Mouse (Mus musculus): ENCODE measurements around the gene Meis2. TPM values are rescaled to one million over a fixed set of nuclear protein-coding genes. Genes with fewer than 3 reads are reported as not detected.

The Meis2 gene
- total RNA-seq, 1 experiment = 12.4 TPM

DNA sequence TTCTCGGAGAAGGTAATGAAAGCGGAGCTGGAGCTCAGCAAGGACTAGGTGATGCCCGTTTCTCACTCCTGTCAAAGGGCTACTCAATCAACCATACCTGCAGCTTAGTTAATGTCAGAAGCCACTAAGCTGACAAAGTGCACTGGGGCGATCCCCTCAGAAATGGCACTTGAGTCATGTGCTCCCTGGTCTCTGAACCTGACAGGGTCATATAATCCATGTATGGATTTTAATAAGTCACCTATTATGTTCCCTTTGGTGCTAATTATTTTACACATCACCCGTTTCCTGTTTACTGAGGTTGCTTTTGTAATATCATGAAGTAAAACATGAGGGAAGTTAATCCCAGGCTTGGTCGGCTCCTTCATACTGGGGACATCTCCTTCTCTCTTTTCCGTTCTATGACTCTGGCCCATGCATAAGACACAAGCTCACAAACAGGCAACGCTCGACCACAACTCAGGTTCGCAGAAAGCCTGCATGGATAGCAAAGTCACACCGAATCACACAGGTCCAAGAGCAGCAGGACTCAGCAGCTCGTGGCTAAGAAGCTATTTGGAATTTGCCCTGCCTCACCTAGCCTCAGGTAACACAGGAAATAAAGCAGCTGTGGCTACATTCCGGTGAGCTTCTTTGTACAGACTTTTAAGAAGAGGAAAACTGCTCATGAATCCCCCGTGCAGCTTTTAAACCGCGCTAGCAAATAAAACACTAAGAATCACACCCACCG is 153.6 kb downstream of the Meis2 start:
- Histone ChIP-seq H3K27ac (ENCODE audit: insufficient read depth, low read depth, low read length, poor library complexity, severe bottlenecking) (no peak overlapping the region), H3K4me3 (ENCODE audit: insufficient read depth in 1 of 2, low read depth in 1 of 2, low read length in 2 of 2, poor library complexity in 1 of 2, severe bottlenecking in 1 of 2) (no peak overlapping the region), H3K36me3 (ENCODE audit: control insufficient read depth, insufficient read depth, low read length, poor library complexity, severe bottlenecking) (no peaks in the 10 kb centered on the region), H3K9ac (ENCODE audit: insufficient read depth, low read depth, low read length, poor library complexity, severe bottlenecking) (no peak overlapping the region), H3K9me3 (ENCODE audit: control insufficient read depth, insufficient read depth, low read depth, low read length) (no peaks in the 10 kb centered on the region), H3K4me1 (ENCODE audit: control insufficient read depth in 2 of 2, insufficient read depth in 2 of 2, low read length in 2 of 2, poor library complexity in 1 of 2) (no peaks in the 10 kb centered on the region)
- DNase-seq (ENCODE audit: low read depth, low spot score) = no peak
- in situ Hi-C loops (cut with MboI; ENCODE audit: low sequenced_read_pairs in 2 of 2, unreplicated experiment in 2 of 2) = no loop called here
- TF ChIP-seq ZNF384 (IDR thresholded peaks at IDR 0.05; ENCODE audit: low read depth, low read length) (no peak), HCFC1 (IDR thresholded peaks at IDR 0.05; ENCODE audit: borderline replicate concordance, insufficient read depth, low read length) (no peak)

DNA sequence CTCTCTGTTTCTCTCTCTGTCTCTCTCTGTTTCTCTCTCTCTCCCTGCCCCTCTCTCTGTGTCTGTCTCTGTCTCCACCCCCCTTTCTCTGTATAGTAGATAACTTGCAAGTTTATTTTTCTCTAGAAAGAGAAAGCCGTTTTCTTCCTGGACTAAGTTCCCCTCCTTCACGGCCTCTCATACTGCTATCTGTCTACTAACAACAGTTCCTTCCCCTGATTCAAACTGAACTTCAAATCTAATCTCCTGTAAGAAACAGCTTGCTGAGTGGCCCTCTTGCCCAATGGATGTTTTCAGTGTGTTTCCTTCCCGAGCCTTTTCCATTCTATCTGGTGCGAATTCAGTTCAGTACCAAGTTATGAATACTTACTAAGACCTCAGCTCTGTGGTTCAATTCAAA is 155.4 kb downstream of the Meis2 start:
- in situ Hi-C loops (cut with MboI; ENCODE audit: low sequenced_read_pairs in 2 of 2, unreplicated experiment in 2 of 2) = no loop called here
- no peak for TF ChIP-seq ZC3H11A (IDR thresholded peaks at IDR 0.05; ENCODE audit: borderline replicate concordance, low read depth, low read length)
- no peak for TF ChIP-seq MAFK (IDR thresholded peaks at IDR 0.05; ENCODE audit: insufficient read depth, low read depth, low read length)
- no peak for TF ChIP-seq HCFC1 (IDR thresholded peaks at IDR 0.05; ENCODE audit: borderline replicate concordance, insufficient read depth, low read length)
- no peak for TF ChIP-seq CHD2 (IDR thresholded peaks at IDR 0.05; ENCODE audit: low read depth, low read length)
- no peak for TF ChIP-seq ZNF384 (IDR thresholded peaks at IDR 0.05; ENCODE audit: low read depth, low read length)
- H3K36me3 ChIP-seq (ENCODE audit: control insufficient read depth, insufficient read depth, low read length, poor library complexity, severe bottlenecking) = no peaks in the 10 kb centered on the region
- H3K4me1 ChIP-seq (ENCODE audit: control insufficient read depth in 2 of 2, insufficient read depth in 2 of 2, low read length in 2 of 2, poor library complexity in 1 of 2) = no peaks in the 10 kb centered on the region
- H3K4me3 ChIP-seq (ENCODE audit: insufficient read depth in 1 of 2, low read depth in 1 of 2, low read length in 2 of 2, poor library complexity in 1 of 2, severe bottlenecking in 1 of 2) = no peak overlapping the region
- no peak for DNase-seq (ENCODE audit: low read depth, low spot score)
- H3K27ac ChIP-seq (ENCODE audit: insufficient read depth, low read depth, low read length, poor library complexity, severe bottlenecking) = no peak overlapping the region
- no peak overlapping the region for H3K9ac ChIP-seq (ENCODE audit: insufficient read depth, low read depth, low read length, poor library complexity, severe bottlenecking)
- no peaks in the 10 kb centered on the region for H3K9me3 ChIP-seq (ENCODE audit: control insufficient read depth, insufficient read depth, low read depth, low read length)

DNA sequence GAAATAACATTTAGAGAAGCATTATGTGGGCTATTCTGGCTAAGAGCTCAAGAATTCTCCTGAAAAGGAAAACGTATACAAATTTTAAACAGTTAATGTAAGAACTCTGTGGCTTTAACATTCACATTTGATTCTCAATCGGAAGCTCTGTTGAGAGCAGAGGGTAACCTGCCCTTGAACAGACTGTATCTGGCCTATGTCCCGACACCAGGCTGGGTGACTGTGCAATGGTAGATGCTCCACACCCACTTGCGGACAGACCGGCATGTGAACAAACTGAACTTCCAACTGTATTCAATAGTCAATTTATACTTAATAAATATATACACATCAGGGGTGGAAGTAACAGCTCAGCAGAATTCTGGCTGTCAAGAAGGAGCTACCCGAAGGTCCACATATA is 164.6 kb downstream of the Meis2 start:
- H3K4me1 ChIP-seq (ENCODE audit: control insufficient read depth in 2 of 2, insufficient read depth in 2 of 2, low read length in 2 of 2, poor library complexity in 1 of 2) = no peaks in the 10 kb centered on the region
- H3K27ac ChIP-seq (ENCODE audit: insufficient read depth, low read depth, low read length, poor library complexity, severe bottlenecking) = no peak overlapping the region
- H3K9me3 ChIP-seq (ENCODE audit: control insufficient read depth, insufficient read depth, low read depth, low read length) = no peaks in the 10 kb centered on the region
- no peak overlapping the region for H3K9ac ChIP-seq (ENCODE audit: insufficient read depth, low read depth, low read length, poor library complexity, severe bottlenecking)
- TF ChIP-seq CHD2 (IDR thresholded peaks at IDR 0.05; ENCODE audit: low read depth, low read length) (no peak), ZNF384 (IDR thresholded peaks at IDR 0.05; ENCODE audit: low read depth, low read length) (no peak), ZC3H11A (IDR thresholded peaks at IDR 0.05; ENCODE audit: borderline replicate concordance, low read depth, low read length) (no peak), HCFC1 (IDR thresholded peaks at IDR 0.05; ENCODE audit: borderline replicate concordance, insufficient read depth, low read length) (no peak), MAFK (IDR thresholded peaks at IDR 0.05; ENCODE audit: insufficient read depth, low read depth, low read length) (no peak)
- H3K36me3 ChIP-seq (ENCODE audit: control insufficient read depth, insufficient read depth, low read length, poor library complexity, severe bottlenecking) = no peaks in the 10 kb centered on the region
- DNase-seq (ENCODE audit: low read depth, low spot score) = no peak
- in situ Hi-C loops (cut with MboI; ENCODE audit: low sequenced_read_pairs in 2 of 2, unreplicated experiment in 2 of 2) = no loop called here
- H3K4me3 ChIP-seq (ENCODE audit: insufficient read depth in 1 of 2, low read depth in 1 of 2, low read length in 2 of 2, poor library complexity in 1 of 2, severe bottlenecking in 1 of 2) = no peak overlapping the region

DNA sequence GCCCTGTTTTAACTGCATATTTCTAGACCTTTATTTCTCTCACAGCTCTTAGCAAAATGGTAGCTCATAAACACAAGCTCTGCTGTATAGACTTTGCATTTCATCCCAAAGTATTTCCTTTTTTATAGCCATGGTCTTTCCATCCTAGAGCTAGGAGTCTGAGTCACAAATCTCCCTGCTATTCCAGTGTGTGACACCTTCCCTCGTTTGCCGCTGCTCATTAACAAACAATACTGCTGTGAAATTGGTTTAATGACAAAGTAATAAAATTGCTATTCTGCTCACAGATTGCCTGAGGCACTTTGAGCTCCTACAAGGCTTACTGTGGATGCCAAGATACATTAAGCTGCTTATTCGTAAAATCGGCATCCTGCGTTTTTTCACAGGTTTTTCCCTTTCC is 168.1 kb downstream of the Meis2 start:
- in situ Hi-C loops (cut with MboI; ENCODE audit: low sequenced_read_pairs in 2 of 2, unreplicated experiment in 2 of 2) = no loop called here
- Histone ChIP-seq H3K27ac (ENCODE audit: insufficient read depth, low read depth, low read length, poor library complexity, severe bottlenecking) (no peak overlapping the region), H3K36me3 (ENCODE audit: control insufficient read depth, insufficient read depth, low read length, poor library complexity, severe bottlenecking) (no peaks in the 10 kb centered on the region), H3K9me3 (ENCODE audit: control insufficient read depth, insufficient read depth, low read depth, low read length) (no peaks in the 10 kb centered on the region), H3K4me1 (ENCODE audit: control insufficient read depth in 2 of 2, insufficient read depth in 2 of 2, low read length in 2 of 2, poor library complexity in 1 of 2) (no peaks in the 10 kb centered on the region), H3K4me3 (ENCODE audit: insufficient read depth in 1 of 2, low read depth in 1 of 2, low read length in 2 of 2, poor library complexity in 1 of 2, severe bottlenecking in 1 of 2) (no peak overlapping the region), H3K9ac (ENCODE audit: insufficient read depth, low read depth, low read length, poor library complexity, severe bottlenecking) (no peak overlapping the region)
- DNase-seq (ENCODE audit: low read depth, low spot score) = no peak
- no peak for TF ChIP-seq ZNF384 (IDR thresholded peaks at IDR 0.05; ENCODE audit: low read depth, low read length)
- TF ChIP-seq CHD2 (IDR thresholded peaks at IDR 0.05; ENCODE audit: low read depth, low read length) = no peak
- no peak for TF ChIP-seq HCFC1 (IDR thresholded peaks at IDR 0.05; ENCODE audit: borderline replicate concordance, insufficient read depth, low read length)
- no peak for TF ChIP-seq ZC3H11A (IDR thresholded peaks at IDR 0.05; ENCODE audit: borderline replicate concordance, low read depth, low read length)
- no peak for TF ChIP-seq MAFK (IDR thresholded peaks at IDR 0.05; ENCODE audit: insufficient read depth, low read depth, low read length)

DNA sequence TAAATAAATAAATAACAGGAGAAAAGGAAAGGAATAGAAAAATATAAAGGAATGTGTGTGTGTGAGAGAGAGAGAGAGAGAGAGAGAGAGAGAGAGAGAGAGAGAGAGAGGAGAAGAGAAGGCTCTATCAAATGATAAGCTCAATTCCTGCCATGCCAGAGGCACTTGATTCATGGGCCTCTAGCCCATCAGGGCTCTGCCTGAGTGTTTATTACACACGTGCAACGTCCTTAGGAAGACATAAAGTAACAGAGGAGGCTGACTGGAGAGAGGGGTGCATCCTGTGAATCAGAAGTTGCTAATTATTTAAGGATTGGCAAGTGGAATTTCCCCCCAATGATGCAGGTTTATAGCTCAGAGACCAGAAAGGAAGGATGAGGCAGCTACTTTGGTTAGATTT is 168.6 kb downstream of the Meis2 start:
- H3K36me3 ChIP-seq (ENCODE audit: control insufficient read depth, insufficient read depth, low read length, poor library complexity, severe bottlenecking) = no peaks in the 10 kb centered on the region
- no peak overlapping the region for H3K9ac ChIP-seq (ENCODE audit: insufficient read depth, low read depth, low read length, poor library complexity, severe bottlenecking)
- no peaks in the 10 kb centered on the region for H3K4me1 ChIP-seq (ENCODE audit: control insufficient read depth in 2 of 2, insufficient read depth in 2 of 2, low read length in 2 of 2, poor library complexity in 1 of 2)
- no peak overlapping the region for H3K27ac ChIP-seq (ENCODE audit: insufficient read depth, low read depth, low read length, poor library complexity, severe bottlenecking)
- DNase-seq (ENCODE audit: low read depth, low spot score) = no peak
- TF ChIP-seq MAFK (IDR thresholded peaks at IDR 0.05; ENCODE audit: insufficient read depth, low read depth, low read length) = no peak
- no peak for TF ChIP-seq ZC3H11A (IDR thresholded peaks at IDR 0.05; ENCODE audit: borderline replicate concordance, low read depth, low read length)
- no peak for TF ChIP-seq CHD2 (IDR thresholded peaks at IDR 0.05; ENCODE audit: low read depth, low read length)
- TF ChIP-seq ZNF384 (IDR thresholded peaks at IDR 0.05; ENCODE audit: low read depth, low read length) = no peak
- TF ChIP-seq HCFC1 (IDR thresholded peaks at IDR 0.05; ENCODE audit: borderline replicate concordance, insufficient read depth, low read length) = no peak
- no peaks in the 10 kb centered on the region for H3K9me3 ChIP-seq (ENCODE audit: control insufficient read depth, insufficient read depth, low read depth, low read length)
- H3K4me3 ChIP-seq (ENCODE audit: insufficient read depth in 1 of 2, low read depth in 1 of 2, low read length in 2 of 2, poor library complexity in 1 of 2, severe bottlenecking in 1 of 2) = no peak overlapping the region
- in situ Hi-C loops (cut with MboI; ENCODE audit: low sequenced_read_pairs in 2 of 2, unreplicated experiment in 2 of 2) = no loop called here

Data from ES-E14 (cell line).